ENCODE assay signal across 1 mouse cellular context in the genomic region with DNA sequence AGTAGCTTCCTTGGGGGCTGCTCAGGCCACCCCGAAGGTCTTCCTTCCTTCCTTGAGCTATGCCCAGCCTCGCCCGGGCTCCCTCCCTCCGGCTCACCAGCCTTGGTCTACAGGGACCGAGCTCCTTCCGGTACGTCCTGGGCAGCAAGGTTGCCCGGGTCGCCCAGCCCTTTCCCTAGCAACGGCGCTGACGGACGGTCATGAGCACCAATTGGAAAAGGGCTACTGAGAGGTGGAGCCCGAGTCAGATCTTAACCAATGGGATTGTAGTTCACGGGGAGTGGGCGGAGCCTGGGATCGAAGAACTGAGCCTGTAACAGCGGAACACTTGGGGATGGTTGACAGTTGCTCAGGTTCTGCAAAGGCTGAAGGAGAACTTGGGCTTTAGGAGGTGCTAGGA.
TF ChIP-seq lines count a peak whose summit lies in the region.

TSS of gene Tldc1 (minus strand) at position 154 of the 400 bp plus-strand sequence.

TF ChIP-seq in MEL, 35 proteins besides CTCF, POLR2A, EP300 and RAD21 (continued from another document):
- TF ChIP-seq RCOR1 (IDR thresholded peaks at IDR 0.05; ENCODE audit: low read depth, low read length) (no peak), CHD2 (IDR thresholded peaks at IDR 0.05; ENCODE audit: low read length) (no peak), ZC3H11A (IDR thresholded peaks at IDR 0.05; ENCODE audit: low read depth, low read length) (no peak), ELF1 (IDR thresholded peaks at IDR 0.05; ENCODE audit: low read depth, low read length) (peak; percentile 81), USF1 (IDR thresholded peaks at IDR 0.05; ENCODE audit: low read depth, low read length) (peak; percentile 56), BHLHE40 (IDR thresholded peaks at IDR 0.05; ENCODE audit: borderline replicate concordance, low read depth, low read length) (0 out of 2 replicates have a peak, but pooled peaks have one; percentile 3), ZNF384 (IDR thresholded peaks at IDR 0.05; ENCODE audit: low read depth, low read length) (no peak), POLR2AphosphoS2 (IDR thresholded peaks at IDR 0.05; ENCODE audit: low read length) (no peak; the same call in 1 of the 2 replicates), GABPA (IDR thresholded peaks at IDR 0.05; ENCODE audit: low read depth, low read length) (no peak)
